In the genomic region with DNA sequence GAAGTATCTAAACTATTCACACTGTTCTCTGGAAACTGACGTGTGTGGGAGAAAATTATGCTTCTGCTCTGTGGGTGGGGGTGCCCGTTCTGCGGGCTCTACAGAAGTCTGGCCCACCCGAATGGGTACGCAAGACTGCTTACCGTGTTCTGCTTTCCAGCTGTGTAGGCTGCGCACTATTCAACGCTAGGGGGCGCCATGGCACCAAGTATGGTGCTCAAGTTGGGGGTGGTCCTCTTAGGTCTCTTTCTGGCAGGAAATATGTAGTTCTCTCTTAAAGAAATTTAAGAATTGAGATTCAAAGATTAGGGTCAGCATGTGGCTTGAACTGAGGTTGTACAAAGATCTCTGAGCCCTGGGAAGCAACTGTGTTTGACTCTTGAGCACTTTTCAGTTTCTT, we compare ENCODE assay signal across 9 mouse cellular contexts. TPM values are rescaled to one million over a fixed set of nuclear protein-coding genes. Genes with fewer than 3 reads are reported as not detected.
A peak's percentile ranks its signal among the peaks of the same experiment; 100 is the strongest.
DNase-seq lines count a peak whose midpoint lies in the region; ATAC-seq lines count a peak whose summit lies in the region.
"Had no signal": no experiment of that assay in that cellular context is flagged by ENCODE, and none has a peak within 500 bp of the region (broad histone marks: within the 10 kb centered on the region; RNA-seq: fewer than 3 reads in every experiment).

No protein-coding gene starts in this region.

- H3K9ac ChIP-seq in forebrain, embryonic 15.5 days (replicated peaks): no peak overlapping the region
- H3K9ac ChIP-seq: limb, embryonic 12.5 days had no signal

- H3K4me2 ChIP-seq in forebrain, embryonic 15.5 days (replicated peaks): no peak overlapping the region
- H3K4me2 ChIP-seq: limb, embryonic 12.5 days had no signal

- H3K27me3 ChIP-seq in forebrain, embryonic 10.5 days (ENCODE audit: poor library complexity, severe bottlenecking): peaks cover 46% of the 10 kb centered on the region
- no peaks in the 10 kb centered on the region for H3K27me3 ChIP-seq in forebrain, embryonic 15.5 days

- H3K9me3 ChIP-seq in forebrain, embryonic 10.5 days: no peaks in the 10 kb centered on the region
- H3K9me3 ChIP-seq in forebrain, embryonic 15.5 days: no peaks in the 10 kb centered on the region
- H3K9me3 ChIP-seq: limb, embryonic 12.5 days had no signal

- no peak overlapping the region for H3K27ac ChIP-seq in forebrain, embryonic 10.5 days
- no peak overlapping the region for H3K27ac ChIP-seq in forebrain, embryonic 15.5 days (replicated peaks)
- H3K27ac ChIP-seq: limb, embryonic 12.5 days had no signal

- DNase-seq in forebrain, embryonic 10.5 days (ENCODE audit: extremely low spot score, low spot score): peak; percentile 80
- DNase-seq in right cerebral cortex, adult 18-20 months: peak; percentile 34
- no peak for DNase-seq in right cerebral cortex, postnatal 36 days (ENCODE audit: low spot score in 2 of 2)
- DNase-seq in embryo, embryonic 10.5 days (ENCODE audit: low spot score): peak; percentile 94
- DNase-seq in kidney, postnatal 25 days: peak; percentile 75 to 87
- peak; percentile 85 for DNase-seq in lung, postnatal 14 days
- peak; percentile 50 to 59 for DNase-seq in thymus, adult 18-20 months

- WGBS in forebrain, embryonic 10.5 days: 8% methylated on average over 9 of the region's 9 CpGs
- 3% methylated on average over 9 of the region's 9 CpGs for WGBS in forebrain, embryonic 15.5 days

- ATAC-seq in forebrain, embryonic 15.5 days (replicated peaks): no peak

- H3K4me3 ChIP-seq in forebrain, embryonic 10.5 days: no peak overlapping the region
- H3K4me3 ChIP-seq in forebrain, embryonic 15.5 days: no peak overlapping the region
- H3K4me3 ChIP-seq: limb, embryonic 12.5 days had no signal

- H3K4me1 ChIP-seq in forebrain, embryonic 10.5 days: peaks cover 35% of the 10 kb centered on the region
- peaks cover 11% of the 10 kb centered on the region for H3K4me1 ChIP-seq in forebrain, embryonic 15.5 days

- H3K36me3 ChIP-seq in forebrain, embryonic 10.5 days (replicated peaks): no peaks in the 10 kb centered on the region
- no peaks in the 10 kb centered on the region for H3K36me3 ChIP-seq in forebrain, embryonic 15.5 days
- H3K36me3 ChIP-seq: limb, embryonic 12.5 days had no signal

RNA-seq across cellular contexts. Expression of gene Asap3, which starts 3.7 kb away (rescaled TPM):
- 4.7 and 5.2 TPM in 2 replicates for polyA plus RNA-seq in forebrain, embryonic 10.5 days (2016; fragmentation: Nextera tagmentation; extraction: Ambion mirVana)
- 3.4 and 3.7 TPM in 2 replicates for polyA plus RNA-seq in forebrain, embryonic 15.5 days (2015; fragmentation: Nextera tagmentation; extraction: Ambion mirVana)

RNA-seq across cellular contexts. Expression of gene E2f2, which starts 30.3 kb away (rescaled TPM):
- polyA plus RNA-seq in forebrain, embryonic 10.5 days (2016; fragmentation: Nextera tagmentation; extraction: Ambion mirVana): 10.3 and 11.4 TPM in 2 replicates
- polyA plus RNA-seq in forebrain, embryonic 15.5 days (2015; fragmentation: Nextera tagmentation; extraction: Ambion mirVana): 5.4 and 6.0 TPM in 2 replicates

RNA-seq across cellular contexts. Expression of gene Tcea3, which starts 45.0 kb away (rescaled TPM):
- 0.49 and 0.77 TPM in 2 replicates for polyA plus RNA-seq in forebrain, embryonic 10.5 days (2016; fragmentation: Nextera tagmentation; extraction: Ambion mirVana)
- 0.57 and 1.0 TPM in 2 replicates for polyA plus RNA-seq in forebrain, embryonic 15.5 days (2015; fragmentation: Nextera tagmentation; extraction: Ambion mirVana)

RNA-seq across cellular contexts. Expression of gene Id3, which starts 59.2 kb away (rescaled TPM):
- 488 and 529 TPM in 2 replicates for polyA plus RNA-seq in forebrain, embryonic 10.5 days (2016; fragmentation: Nextera tagmentation; extraction: Ambion mirVana)
- polyA plus RNA-seq in forebrain, embryonic 15.5 days (2015; fragmentation: Nextera tagmentation; extraction: Ambion mirVana): 87.3 and 98.1 TPM in 2 replicates

Comparison
In these comparisons a context has a peak if more than half of its experiments do, and no peak if none do; other contexts are left out.
1. DNase-seq: peak in forebrain, embryonic 10.5 days (single experiment), right cerebral cortex, adult 18-20 months (single experiment), embryo, embryonic 10.5 days (single experiment), kidney, postnatal 25 days (2 of 2), lung, postnatal 14 days (single experiment) and thymus, adult 18-20 months (2 of 2); none in right cerebral cortex, postnatal 36 days (0 of 2).